In the genomic region with DNA sequence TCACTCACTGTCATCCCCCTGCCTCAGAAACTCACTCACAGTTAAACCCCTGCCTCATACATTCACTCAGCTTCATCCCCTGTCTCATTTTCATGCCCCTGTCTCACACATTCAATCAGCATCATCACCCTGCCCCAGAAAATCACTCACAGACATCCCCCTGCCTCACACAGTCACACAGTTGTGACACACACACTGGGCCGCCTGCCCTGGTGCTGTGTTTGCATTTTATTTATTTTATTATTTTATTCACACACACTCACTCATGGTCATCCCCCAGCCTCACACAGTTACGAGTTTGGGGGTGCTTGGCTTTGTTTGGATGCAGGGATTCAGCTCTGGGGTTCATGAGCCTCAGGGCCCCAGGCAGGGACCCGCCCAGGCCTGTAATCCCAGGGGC, we compare ENCODE assay signal across 8 mouse cellular contexts. TPM values are rescaled to one million over a fixed set of nuclear protein-coding genes. Genes with fewer than 3 reads are reported as not detected.
DNase-seq lines count a peak whose midpoint lies in the region; ATAC-seq and TF ChIP-seq lines count a peak whose summit lies in the region.
"Not testable (repeated sequence)": the region's sequence is repeated elsewhere in the genome, so short reads cannot be mapped to it uniquely, and the experiment has no call there.

No protein-coding gene starts in this region.

- DNase-seq in NIH3T3 (ENCODE audit: low read depth), result peak; percentile 63
- peak; percentile 90 for DNase-seq in cerebellum, adult 9-11 months
- DNase-seq in gastrocnemius, adult 2 months, result peak; percentile 54
- peak; percentile 50 for DNase-seq in intestine, embryonic 14.5 days (ENCODE audit: low spot score)
- peak; percentile 22 for DNase-seq in limb, embryonic 11.5 days (ENCODE audit: low spot score)
- peak; percentile 46 to 72 for DNase-seq in spleen, postnatal 10 days (ENCODE audit: low spot score in 2 of 2)
- peak; percentile 13 for DNase-seq in yolk sac, embryonic 10.5 days (ENCODE audit: low spot score)

- not testable (repeated sequence) for H3K4me2 ChIP-seq in intestine, embryonic 14.5 days (ENCODE audit: low read length); limb, embryonic 11.5 days (ENCODE audit: low read depth, severe bottlenecking)
- H3K4me2 ChIP-seq in midbrain, embryonic 13.5 days (replicated peaks), result 0 out of 2 replicates have a peak overlapping the region, but pooled peaks have one; percentile 1

- H3K4me3 ChIP-seq in gastrocnemius, adult 2 months, result peak overlapping the region; percentile 73
- not testable (repeated sequence) for H3K4me3 ChIP-seq in intestine, embryonic 14.5 days (ENCODE audit: low read depth, low read length); limb, embryonic 11.5 days (ENCODE audit: low read depth, low read length); midbrain, embryonic 13.5 days (replicated peaks)

- H3K9me3 ChIP-seq in intestine, embryonic 14.5 days (ENCODE audit: control insufficient read depth, low read length), result peaks cover 35% of the 10 kb centered on the region
- peaks cover 40% of the 10 kb centered on the region for H3K9me3 ChIP-seq in limb, embryonic 11.5 days (ENCODE audit: control insufficient read depth, low read length)
- peaks cover 50% of the 10 kb centered on the region for H3K9me3 ChIP-seq in midbrain, embryonic 13.5 days

- ATAC-seq in intestine, embryonic 14.5 days (replicated peaks; ENCODE audit: low FRiP score, low TSS enrichment, low read depth); limb, embryonic 11.5 days (ENCODE audit: insufficient number of reproducible peaks, low FRiP score, low TSS enrichment, low read depth); midbrain, embryonic 13.5 days: not testable (repeated sequence)

- peaks cover 12% of the 10 kb centered on the region for H3K36me3 ChIP-seq in intestine, embryonic 14.5 days (ENCODE audit: control insufficient read depth, insufficient read depth, low read length)
- peaks cover 19% of the 10 kb centered on the region for H3K36me3 ChIP-seq in limb, embryonic 11.5 days (ENCODE audit: control insufficient read depth, insufficient read depth, low read length)
- peaks cover 19% of the 10 kb centered on the region for H3K36me3 ChIP-seq in midbrain, embryonic 13.5 days

- H3K27ac ChIP-seq in gastrocnemius, adult 2 months, result peak overlapping the region; percentile 8; the same call in 1 of the 2 replicates
- not testable (repeated sequence) for H3K27ac ChIP-seq in intestine, embryonic 14.5 days (ENCODE audit: low read depth)
- H3K27ac ChIP-seq in limb, embryonic 11.5 days (replicated peaks; ENCODE audit: low read depth, low read length), result peak overlapping the region; percentile 24; the same call in 1 of the 2 replicates
- peak overlapping the region; percentile 14; the same call in 1 of the 2 replicates for H3K27ac ChIP-seq in midbrain, embryonic 13.5 days

- not testable (repeated sequence) for H3K9ac ChIP-seq in intestine, embryonic 14.5 days (ENCODE audit: low read length); limb, embryonic 11.5 days (ENCODE audit: low read length); midbrain, embryonic 13.5 days (replicated peaks)

- H3K27me3 ChIP-seq in intestine, embryonic 14.5 days (replicated peaks; ENCODE audit: control insufficient read depth, insufficient read depth, low read length); limb, embryonic 11.5 days (ENCODE audit: control insufficient read depth, insufficient read depth, low read length); midbrain, embryonic 13.5 days: not testable (repeated sequence)

- WGBS in intestine, embryonic 14.5 days, result 43% methylated on average over 3 of the region's 3 CpGs
- 39% methylated on average over 3 of the region's 3 CpGs for WGBS in limb, embryonic 11.5 days
- 35% methylated on average over 3 of the region's 3 CpGs for WGBS in midbrain, embryonic 13.5 days

- H3K4me1 ChIP-seq in intestine, embryonic 14.5 days (replicated peaks; ENCODE audit: control insufficient read depth, insufficient read depth, low read length); limb, embryonic 11.5 days (ENCODE audit: control insufficient read depth, insufficient read depth, low read length); midbrain, embryonic 13.5 days (replicated peaks): not testable (repeated sequence)

- TF ChIP-seq CTCF in gastrocnemius, adult 2 months (IDR thresholded peaks at IDR 0.05), result not testable (repeated sequence)

- intact Hi-C loops in gastrocnemius, adult 2 months (cut with DNase I), result not testable (repeated sequence)

RNA-seq across cellular contexts. Expression of a gene that starts 0.9 kb away (rescaled TPM):
- 10 to 100 TPM; 25.3 to 29.1 TPM for total RNA-seq in gastrocnemius, adult 2 months (2021)
- polyA plus RNA-seq in intestine, embryonic 14.5 days (2014; fragmentation: Nextera tagmentation; extraction: Ambion mirVana), result 223 and 261 TPM in 2 replicates
- polyA plus RNA-seq in limb, embryonic 11.5 days (2014; fragmentation: Nextera tagmentation; extraction: Ambion mirVana), result 244 and 297 TPM in 2 replicates
- 164 and 183 TPM in 2 replicates for polyA plus RNA-seq in midbrain, embryonic 13.5 days (2015; fragmentation: Nextera tagmentation; extraction: Ambion mirVana)

Comparison
In these comparisons a context has a peak if more than half of its experiments do, and no peak if none do; other contexts are left out.
1. DNase-seq: peak in every context shown above with its lines; median percentile 90 in cerebellum, adult 9-11 months; 63 in NIH3T3; 59 in spleen, postnatal 10 days; 54 in gastrocnemius, adult 2 months; 50 in intestine, embryonic 14.5 days; 22 in limb, embryonic 11.5 days; 13 in yolk sac, embryonic 10.5 days.